9 mouse cellular contexts compared by ENCODE assay signal in the genomic region with DNA sequence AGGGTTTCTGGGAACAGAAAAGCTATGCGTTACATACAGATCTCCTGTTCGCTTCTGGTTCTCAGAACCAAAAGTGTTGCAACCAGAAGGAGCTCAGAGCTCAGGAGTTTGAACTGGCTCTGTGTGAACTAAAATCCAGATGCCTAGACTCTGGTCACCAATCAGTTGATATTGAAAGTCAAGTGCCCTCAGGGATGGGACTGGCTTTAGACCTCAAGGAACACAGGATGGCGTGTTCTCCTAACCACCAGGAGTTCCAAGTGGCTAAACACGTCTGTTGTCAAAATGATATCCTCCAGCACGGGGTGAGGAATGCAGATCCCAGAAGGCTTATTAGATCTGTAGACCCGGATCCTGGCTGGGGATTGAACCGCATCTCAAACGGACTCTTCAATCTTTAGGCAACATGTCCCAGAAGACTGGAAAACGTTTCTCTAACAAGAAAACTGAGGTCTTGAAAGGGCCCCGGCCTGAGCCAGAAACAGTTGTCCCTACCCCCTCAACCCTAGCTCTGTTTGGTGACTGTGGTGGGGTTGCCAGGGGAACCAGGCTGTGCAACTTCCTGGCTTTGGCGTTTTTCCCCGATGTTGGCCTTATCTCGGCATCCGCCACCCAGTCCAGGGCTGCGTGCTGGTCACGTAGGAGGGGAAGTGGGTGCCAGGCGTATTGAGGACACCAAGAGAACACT. TPM values are rescaled to one million over a fixed set of nuclear protein-coding genes. Genes with fewer than 3 reads are reported as not detected.
DNase-seq lines count a peak whose midpoint lies in the region; ATAC-seq and TF ChIP-seq lines count a peak whose summit lies in the region.
"Had no signal": no experiment of that assay in that cellular context is flagged by ENCODE, and none has a peak within 500 bp of the region (broad histone marks: within the 10 kb centered on the region; RNA-seq: fewer than 3 reads in every experiment).

No protein-coding gene starts in this region.

- H3K27ac ChIP-seq in intestine, embryonic 15.5 days: peak overlapping the region; percentile 44; the same call in 1 of the 2 replicates
- peak overlapping the region; percentile 60 for H3K27ac ChIP-seq in lung, embryonic 14.5 days (ENCODE audit: low read depth)

- H3K4me2 ChIP-seq in intestine, embryonic 15.5 days (replicated peaks): no peak overlapping the region
- peak overlapping the region; percentile 41 for H3K4me2 ChIP-seq in lung, embryonic 14.5 days

- TF ChIP-seq CTCF in E14TG2a.4 (conservative IDR thresholded peaks at IDR 0.05; ENCODE audit: low read length): no peak
- no peak for TF ChIP-seq CTCF in lung, embryonic 14.5 days (IDR thresholded peaks at IDR 0.05; ENCODE audit: low read depth)

- H3K27me3 ChIP-seq in E14TG2a.4 (ENCODE audit: insufficient read depth, low read length): no peaks in the 10 kb centered on the region
- H3K27me3 ChIP-seq in intestine, embryonic 15.5 days (replicated peaks): no peaks in the 10 kb centered on the region
- no peaks in the 10 kb centered on the region for H3K27me3 ChIP-seq in lung, embryonic 14.5 days (ENCODE audit: insufficient read depth, low read length)

- H3K9ac ChIP-seq in intestine, embryonic 15.5 days: no peak overlapping the region
- H3K9ac ChIP-seq in lung, embryonic 14.5 days: no peak overlapping the region

- peaks cover 6% of the 10 kb centered on the region for H3K9me3 ChIP-seq in E14TG2a.4 (ENCODE audit: low read length)
- H3K9me3 ChIP-seq in intestine, embryonic 15.5 days: no peaks in the 10 kb centered on the region
- H3K9me3 ChIP-seq in lung, embryonic 14.5 days (ENCODE audit: low read depth, low read length): peaks cover 6% of the 10 kb centered on the region; the same call in 1 of the 2 replicates

- ATAC-seq in intestine, embryonic 15.5 days: no peak; the same call in 1 of the 2 replicates
- ATAC-seq in lung, embryonic 14.5 days (ENCODE audit: insufficient read depth): peak; percentile 72; the same call in 1 of the 2 replicates

- H3K4me1 ChIP-seq in E14TG2a.4 (replicated peaks; ENCODE audit: low read depth, low read length): peaks cover 73% of the 10 kb centered on the region
- peaks cover 29% of the 10 kb centered on the region for H3K4me1 ChIP-seq in intestine, embryonic 15.5 days (replicated peaks)
- peaks cover 23% of the 10 kb centered on the region for H3K4me1 ChIP-seq in lung, embryonic 14.5 days (ENCODE audit: insufficient read depth)

- H3K36me3 ChIP-seq in E14TG2a.4 (ENCODE audit: insufficient read depth, low read length): peaks cover 2% of the 10 kb centered on the region; the same call in 1 of the 2 replicates
- H3K36me3 ChIP-seq in intestine, embryonic 15.5 days: no peaks in the 10 kb centered on the region
- peaks cover 6% of the 10 kb centered on the region; the same call in 1 of the 2 replicates for H3K36me3 ChIP-seq in lung, embryonic 14.5 days (ENCODE audit: insufficient read depth)

- WGBS in intestine, embryonic 15.5 days: 63% methylated on average over 17 of the region's 17 CpGs
- 43% methylated on average over 17 of the region's 17 CpGs for WGBS in lung, embryonic 14.5 days

- peak overlapping the region; percentile 26; the same call in 1 of the 2 replicates for H3K4me3 ChIP-seq in E14TG2a.4 (replicated peaks; ENCODE audit: low read length)
- no peak overlapping the region for H3K4me3 ChIP-seq in intestine, embryonic 15.5 days (replicated peaks)
- no peak overlapping the region for H3K4me3 ChIP-seq in lung, embryonic 14.5 days (ENCODE audit: low read depth, low read length)

- DNase-seq in B cell, adult 2 months: peak; percentile 91 to 92
- peak; percentile 60 for DNase-seq in gastrocnemius, postnatal 25 days
- peak; percentile 74 for DNase-seq in lung, embryonic 14.5 days
- peak; percentile 62 to 79 for DNase-seq in spleen, postnatal 4 days (ENCODE audit: low spot score in 2 of 2)
- DNase-seq in embryo, embryonic 10.5 days (ENCODE audit: low spot score): no peak
- DNase-seq in cerebellum, adult 9-10 months: no peak

RNA-seq across cellular contexts. Expression of gene Cfap45, which starts 6.9 kb away (rescaled TPM):
- not detected for total RNA-seq in gastrocnemius, postnatal 25 days (2021)
- polyA plus RNA-seq in intestine, embryonic 15.5 days (2015; fragmentation: Nextera tagmentation; extraction: Ambion mirVana): 1.1 and 1.2 TPM in 2 replicates
- 4.2 and 5.1 TPM in 2 replicates for polyA plus RNA-seq in lung, embryonic 14.5 days (2014; fragmentation: Nextera tagmentation; extraction: Ambion mirVana)

RNA-seq across cellular contexts. Expression of gene Tagln2, which starts 13.8 kb away (rescaled TPM):
- total RNA-seq in gastrocnemius, postnatal 25 days (2021): 10 to 100 TPM; 24.8 to 33.7 TPM
- polyA plus RNA-seq in intestine, embryonic 15.5 days (2015; fragmentation: Nextera tagmentation; extraction: Ambion mirVana): 388 and 395 TPM in 2 replicates
- polyA plus RNA-seq in lung, embryonic 14.5 days (2014; fragmentation: Nextera tagmentation; extraction: Ambion mirVana): 395 and 407 TPM in 2 replicates

RNA-seq across cellular contexts. Expression of gene Igsf9, which starts 32.1 kb away (rescaled TPM):
- total RNA-seq in gastrocnemius, postnatal 25 days (2021): under 1 TPM in 1 of 2 experiments, not detected in 1; 0.19 TPM
- 68.7 and 77.8 TPM in 2 replicates for polyA plus RNA-seq in intestine, embryonic 15.5 days (2015; fragmentation: Nextera tagmentation; extraction: Ambion mirVana)
- polyA plus RNA-seq in lung, embryonic 14.5 days (2014; fragmentation: Nextera tagmentation; extraction: Ambion mirVana): 23.5 and 26.0 TPM in 2 replicates
- polyA plus RNA-seq: erythroblast, embryonic 14.5 days had no signal

RNA-seq across cellular contexts. Expression of gene Slamf9, which starts 38.5 kb away (rescaled TPM):
- under 1 TPM; 0.20 to 0.35 TPM for total RNA-seq in gastrocnemius, postnatal 25 days (2021)
- 2.2 and 2.5 TPM in 2 replicates for polyA plus RNA-seq in intestine, embryonic 15.5 days (2015; fragmentation: Nextera tagmentation; extraction: Ambion mirVana)
- polyA plus RNA-seq in lung, embryonic 14.5 days (2014; fragmentation: Nextera tagmentation; extraction: Ambion mirVana): 0.32 and 1.0 TPM in 2 replicates
- polyA plus RNA-seq: erythroblast, embryonic 14.5 days had no signal

RNA-seq across cellular contexts. Expression of gene Vsig8, which starts 42.1 kb away (rescaled TPM):
- not detected for total RNA-seq in gastrocnemius, postnatal 25 days (2021)
- polyA plus RNA-seq in intestine, embryonic 15.5 days (2015; fragmentation: Nextera tagmentation; extraction: Ambion mirVana): 0.28 and 0.43 TPM in 2 replicates
- polyA plus RNA-seq in lung, embryonic 14.5 days (2014; fragmentation: Nextera tagmentation; extraction: Ambion mirVana): 0.24 TPM in 1 of 2 replicates, not detected in the other
- polyA plus RNA-seq: erythroblast, embryonic 14.5 days had no signal

Comparison
In these comparisons a context has a peak if more than half of its experiments do, and no peak if none do; other contexts are left out.
1. DNase-seq: peak in B cell, adult 2 months (2 of 2), gastrocnemius, postnatal 25 days (single experiment), lung, embryonic 14.5 days (single experiment) and spleen, postnatal 4 days (2 of 2); none in embryo, embryonic 10.5 days (single experiment) and cerebellum, adult 9-10 months (single experiment).